Mouse (Mus musculus) splenic B cell, adult 2 months (primary cell): Measurements from ENCODE around the gene Il23a.

Source experiments
- DNase-seq: peaks from one replicate; pipeline ENCODE4 v3.0.0-alpha.2; 2011; ENCODE audit warnings: low read depth, low spot score
- H3K27me3 ChIP-seq: 2 replicates; pipeline ENCODE4 v1.6.1; 2012; ENCODE audit warnings: mild to moderate bottlenecking, low read length, moderate library complexity, mixed read lengths; ENCODE audit not compliant: control insufficient read depth, poor library complexity, insufficient read depth, severe bottlenecking
- H3K36me3 ChIP-seq: 2 replicates; pipeline ENCODE4 v1.6.1; 2012; ENCODE audit warnings: mild to moderate bottlenecking, low read length, moderate library complexity, mixed read lengths; ENCODE audit not compliant: control insufficient read depth, poor library complexity, insufficient read depth, severe bottlenecking

The Il23a gene

DNA sequence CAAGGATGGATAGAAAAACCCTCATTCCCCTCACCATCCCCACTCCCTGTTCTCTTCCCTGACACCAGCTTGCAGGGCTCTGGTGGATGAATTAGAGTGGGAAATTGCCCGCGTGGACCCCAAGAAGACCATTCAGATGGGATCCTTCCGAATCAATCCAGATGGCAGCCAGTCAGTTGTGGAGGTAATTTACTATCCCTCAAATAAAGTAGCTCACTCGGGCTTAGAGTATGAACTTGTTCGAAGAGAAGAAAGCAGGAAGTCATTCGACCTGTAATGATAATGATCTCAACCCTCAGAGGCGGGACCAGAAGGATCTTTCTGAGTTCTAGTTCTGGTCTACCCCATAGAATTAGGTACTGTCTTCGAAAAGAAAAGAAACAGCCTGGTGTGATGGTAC, 25.0 kb upstream of the Il23a start:
- no peak for DNase-seq
- Histone ChIP-seq H3K36me3 (no peaks in the 10 kb centered on the region; the same call in 1 of the 2 replicates), H3K27me3 (no peaks in the 10 kb centered on the region)

DNA sequence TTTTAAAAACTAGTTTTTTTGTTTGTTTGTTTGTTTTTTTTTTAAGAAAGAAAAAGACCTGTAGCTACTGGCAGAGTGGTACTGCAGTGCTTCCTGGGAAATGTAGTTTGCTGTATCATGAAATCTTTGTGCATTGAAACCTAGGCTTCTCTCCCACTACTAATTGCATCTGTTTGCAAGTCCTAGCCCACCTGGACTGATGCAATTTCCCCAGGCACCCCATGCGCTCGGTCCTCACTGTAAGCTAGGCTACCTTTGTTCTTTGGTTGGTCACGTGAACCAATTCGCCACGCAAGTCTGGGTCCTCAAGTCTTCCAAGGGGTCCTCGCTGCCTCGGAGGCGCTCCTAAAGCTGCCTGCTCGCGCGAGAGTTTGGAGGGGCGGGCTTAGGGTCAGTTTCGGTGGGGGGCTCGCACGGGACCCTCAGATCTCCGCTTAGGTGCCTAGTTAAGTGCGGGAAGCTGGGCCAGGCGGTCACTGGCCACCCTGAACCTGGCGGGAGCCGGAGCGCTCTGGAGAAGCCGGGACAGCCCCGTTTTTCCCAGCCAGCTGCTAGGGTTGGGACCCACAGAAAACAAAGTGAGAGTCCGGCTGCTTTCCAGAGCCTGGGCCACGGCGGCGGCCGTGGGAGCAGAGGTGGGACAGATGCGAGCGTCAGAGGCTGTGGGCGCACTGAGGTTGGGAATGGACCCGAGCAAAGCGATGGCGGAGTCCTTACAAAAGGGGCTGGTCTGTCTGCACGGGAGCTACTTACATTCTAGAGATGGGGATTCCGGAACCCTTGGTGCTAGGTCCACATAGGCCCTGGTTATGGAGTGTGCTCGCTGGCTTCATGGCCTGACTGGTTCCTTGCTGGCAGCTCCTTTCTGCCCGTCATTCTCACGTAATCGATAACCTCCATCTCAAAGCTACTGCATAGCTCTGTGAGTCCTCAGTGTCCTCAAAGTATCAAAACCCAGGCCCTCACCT, 23.9 kb upstream of the Il23a start, which contains the start of gene Cnpy2:
Cnpy2 (plus strand) TSS at position 319 of the 968 bp plus-strand sequence.
- peak; percentile 77 for DNase-seq
- peaks cover 4% of the 10 kb centered on the region; the same call in 1 of the 2 replicates for H3K36me3 ChIP-seq
- no peaks in the 10 kb centered on the region for H3K27me3 ChIP-seq

- H3K27me3 ChIP-seq, result no peaks in the 10 kb centered on the region
- peaks cover 5% of the 10 kb centered on the region; the same call in 1 of the 2 replicates for H3K36me3 ChIP-seq
- DNase-seq, result no peak
Measured at GRCm38 (mm10) chr10:128321641-128322040, 23.1 kb upstream of the Il23a start.

DNA sequence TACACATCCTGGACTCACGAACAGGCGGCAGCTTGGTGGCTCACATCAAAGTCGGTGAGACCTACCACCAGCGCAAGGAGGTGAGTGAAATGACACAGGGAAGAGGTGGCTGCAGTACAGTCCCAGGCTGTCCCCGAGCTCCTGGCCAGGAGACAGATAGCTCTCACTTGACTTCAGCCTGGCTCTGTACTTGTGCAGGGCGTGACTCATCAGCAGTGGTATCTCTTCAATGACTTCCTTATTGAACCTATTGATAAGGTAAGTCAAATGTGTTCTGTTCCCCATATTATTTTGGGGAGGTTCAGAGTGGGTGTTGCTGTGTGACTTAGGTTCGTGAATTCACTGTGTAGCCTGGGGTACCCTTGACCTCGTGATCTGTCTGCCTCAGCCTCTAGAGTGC, 17.0 kb upstream of the Il23a start:
- no peaks in the 10 kb centered on the region for H3K27me3 ChIP-seq
- H3K36me3 ChIP-seq, result peaks cover 9% of the 10 kb centered on the region; the same call in 1 of the 2 replicates
- DNase-seq, result no peak

DNA sequence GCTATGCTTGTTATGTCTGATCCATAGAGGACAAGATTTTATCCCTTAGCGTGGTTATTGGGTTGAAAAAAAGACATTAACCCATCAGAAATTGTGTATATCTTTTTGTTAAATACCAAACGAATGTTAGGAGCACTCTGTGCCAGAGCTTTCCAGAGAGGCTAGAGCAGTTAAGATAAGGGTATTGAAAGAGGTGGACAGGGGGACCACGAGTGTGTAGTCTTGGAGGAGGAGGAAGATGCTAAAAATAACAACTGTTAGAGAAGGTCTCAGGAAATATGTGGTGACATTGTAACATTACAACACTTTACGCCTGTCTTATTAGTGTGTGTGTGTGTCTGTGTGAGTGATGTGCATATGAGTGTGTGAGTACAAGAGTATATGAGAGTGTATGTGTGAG, 12.3 kb upstream of the Il23a start:
- Histone ChIP-seq H3K36me3 (peaks cover 2% of the 10 kb centered on the region; the same call in 1 of the 2 replicates), H3K27me3 (no peaks in the 10 kb centered on the region)
- no peak for DNase-seq

GRCm38 (mm10) chr10:128310177-128310576, 11.6 kb upstream of the Il23a start:
- peak; percentile 26 for DNase-seq
- Histone ChIP-seq H3K36me3 (no peaks in the 10 kb centered on the region; the same call in 1 of the 2 replicates), H3K27me3 (no peaks in the 10 kb centered on the region)

- DNase-seq, result no peak
- H3K36me3 ChIP-seq, result no peaks in the 10 kb centered on the region
- no peaks in the 10 kb centered on the region for H3K27me3 ChIP-seq
Measured at GRCm38 (mm10) chr10:128309654-128310053, 11.1 kb upstream of the Il23a start.

- no peaks in the 10 kb centered on the region for H3K36me3 ChIP-seq
- H3K27me3 ChIP-seq, result no peaks in the 10 kb centered on the region
- DNase-seq, result peak; percentile 100
Measured at GRCm38 (mm10) chr10:128303126-128304021, 4.8 kb upstream of the Il23a start, which contains the start of gene Pan2. Pan2 (plus strand) TSS chr10:128303335.

- Histone ChIP-seq H3K27me3 (no peaks in the 10 kb centered on the region), H3K36me3 (no peaks in the 10 kb centered on the region)
- no peak for DNase-seq
Measured at GRCm38 (mm10) chr10:128302785-128303125, 4.2 kb upstream of the Il23a start.

- Histone ChIP-seq H3K36me3 (no peaks in the 10 kb centered on the region), H3K27me3 (no peaks in the 10 kb centered on the region)
- no peak for DNase-seq
Measured at GRCm38 (mm10) chr10:128302357-128302756, 3.8 kb upstream of the Il23a start.

DNA sequence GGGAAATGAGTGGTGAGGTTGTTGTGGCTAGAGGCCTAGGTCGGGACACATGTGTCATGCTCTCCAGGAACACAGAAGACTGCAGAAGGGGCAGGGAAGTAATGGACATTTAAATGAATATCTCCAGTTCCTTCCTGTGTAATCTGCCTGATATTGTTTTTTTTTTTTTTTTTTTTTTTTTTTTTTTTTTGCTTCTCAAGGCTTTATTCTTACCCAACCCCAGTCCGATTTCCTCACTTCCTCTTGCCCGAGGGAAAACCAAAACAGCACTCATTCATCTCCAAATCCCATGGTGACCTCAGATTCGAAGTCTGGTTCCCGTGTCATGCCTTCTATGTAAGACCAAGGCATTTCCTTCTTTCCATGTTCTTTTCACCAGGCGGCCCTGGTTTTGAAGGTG, 309 bp downstream of the Il23a start:
- Histone ChIP-seq H3K36me3 (no peaks in the 10 kb centered on the region), H3K27me3 (no peaks in the 10 kb centered on the region)
- no peak for DNase-seq

GRCm38 (mm10) chr10:128297622-128298021, 930 bp downstream of the Il23a start:
- no peak for DNase-seq
- Histone ChIP-seq H3K27me3 (no peaks in the 10 kb centered on the region), H3K36me3 (peaks cover 2% of the 10 kb centered on the region; the same call in 1 of the 2 replicates)

DNA sequence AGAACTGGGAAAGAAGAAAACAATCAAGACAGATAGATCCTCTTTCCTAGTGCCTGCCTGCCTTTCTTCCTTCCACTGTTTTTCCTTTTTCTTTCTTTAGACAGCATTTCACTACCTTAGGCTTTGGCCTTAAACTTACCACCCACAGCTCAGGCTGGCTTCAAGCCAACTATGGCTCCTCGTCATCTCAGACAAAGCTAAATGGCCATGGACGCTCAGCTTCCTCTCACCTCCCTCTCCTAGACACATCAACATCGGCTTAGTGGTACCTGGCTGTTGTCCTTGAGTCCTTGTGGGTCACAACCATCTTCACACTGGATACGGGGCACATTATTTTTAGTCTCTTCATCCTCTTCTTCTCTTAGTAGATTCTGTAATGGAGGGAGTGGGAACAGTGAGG, 1.3 kb downstream of the Il23a start:
- Histone ChIP-seq H3K27me3 (no peaks in the 10 kb centered on the region), H3K36me3 (peaks cover 4% of the 10 kb centered on the region; the same call in 1 of the 2 replicates)
- DNase-seq, result no peak

- DNase-seq, result no peak
- no peaks in the 10 kb centered on the region for H3K27me3 ChIP-seq
- peaks cover 6% of the 10 kb centered on the region for H3K36me3 ChIP-seq
Measured at GRCm38 (mm10) chr10:128296370-128297090, 2.0 kb downstream of the Il23a start.
